Mouse (Mus musculus): ENCODE data around the gene Dnal4.
"Not testable (repeated sequence)": the region's sequence is repeated elsewhere in the genome, so short reads cannot be mapped to it uniquely, and the experiment has no call there.

The Dnal4 gene

DNA sequence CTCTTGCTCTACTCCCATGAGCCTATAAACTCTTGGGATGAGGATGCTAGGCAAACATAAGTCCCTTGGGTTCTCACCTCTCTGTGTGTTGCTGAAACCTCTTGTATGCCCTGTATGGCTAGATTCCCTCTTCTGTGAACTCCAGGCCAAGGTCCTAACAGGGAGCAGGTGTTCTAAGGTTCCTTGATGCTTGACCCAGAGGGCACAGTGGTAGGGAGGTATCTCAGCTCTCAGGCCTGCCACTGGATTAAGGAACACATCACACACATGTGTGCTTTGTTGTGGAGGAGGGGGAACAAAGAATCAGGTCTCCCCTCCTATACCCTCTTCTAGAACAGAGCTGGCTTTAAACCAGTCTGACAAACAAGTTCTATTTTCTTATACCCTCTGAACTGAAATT is at the start of gene Dnal4:
Gene Dnal4 (minus strand): TSS at position 101 of the 400 bp plus-strand sequence.
- no peak for DNase-seq (ENCODE audit: low spot score)

GRCm38 (mm10) chr15:79827061-79827777 is 49.6 kb upstream of the Dnal4 start:
- peak; percentile 56 for DNase-seq (ENCODE audit: low spot score)

GRCm38 (mm10) chr15:79826221-79826935 is 48.7 kb upstream of the Dnal4 start:
- DNase-seq (ENCODE audit: low spot score) = no peak

- DNase-seq (ENCODE audit: low spot score) = no peak
Measured at GRCm38 (mm10) chr15:79825146-79825825, 47.6 kb upstream of the Dnal4 start.

- peak; percentile 90 for DNase-seq (ENCODE audit: low spot score)
Measured at GRCm38 (mm10) chr15:79823588-79824280, 46.1 kb upstream of the Dnal4 start.

DNA sequence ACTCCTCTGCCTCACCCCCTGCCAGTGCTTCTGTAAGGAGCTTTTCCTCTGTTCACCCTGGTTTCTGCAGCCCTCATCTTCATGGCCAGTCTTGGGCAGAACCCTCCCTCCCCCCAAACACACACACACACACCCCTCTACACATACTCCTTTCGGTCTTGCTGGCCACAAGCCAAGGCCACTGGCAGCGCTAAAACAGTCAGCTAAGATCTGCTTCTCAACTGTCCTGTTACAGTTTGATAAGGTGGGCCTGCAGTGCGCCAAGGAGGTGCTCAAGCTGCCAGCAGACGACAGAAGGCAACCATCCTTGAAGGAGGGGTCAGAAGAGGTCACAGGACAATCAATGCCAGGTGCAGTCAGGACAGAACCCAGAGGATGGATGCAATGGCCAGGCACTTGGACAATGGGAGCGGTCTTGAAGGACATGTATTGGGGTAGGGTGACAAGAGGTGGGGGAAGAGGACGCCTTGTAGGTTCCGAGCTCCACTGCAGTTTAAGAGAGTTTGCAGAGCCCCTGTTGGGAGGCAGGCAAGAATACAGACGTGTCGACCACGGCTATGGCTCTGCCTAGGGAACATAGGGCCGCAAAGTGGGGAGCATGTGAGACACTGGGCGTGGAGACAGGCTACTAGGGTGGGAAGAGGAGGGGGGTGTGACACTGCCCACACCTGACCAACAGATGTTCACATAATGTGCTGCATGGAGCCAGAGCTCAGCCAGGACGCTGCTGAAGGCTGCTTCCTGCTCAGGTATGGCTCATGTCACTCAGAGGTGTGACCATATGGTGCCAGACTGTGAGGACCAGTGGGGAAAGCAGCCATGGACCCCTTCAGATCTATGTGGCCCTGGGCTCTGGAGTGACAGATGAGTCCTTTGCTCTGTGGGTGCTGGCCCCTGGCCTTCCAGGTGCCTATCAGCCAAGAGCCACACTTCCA is 44.9 kb upstream of the Dnal4 start:
- peak; percentile 83 for DNase-seq (ENCODE audit: low spot score)

DNA sequence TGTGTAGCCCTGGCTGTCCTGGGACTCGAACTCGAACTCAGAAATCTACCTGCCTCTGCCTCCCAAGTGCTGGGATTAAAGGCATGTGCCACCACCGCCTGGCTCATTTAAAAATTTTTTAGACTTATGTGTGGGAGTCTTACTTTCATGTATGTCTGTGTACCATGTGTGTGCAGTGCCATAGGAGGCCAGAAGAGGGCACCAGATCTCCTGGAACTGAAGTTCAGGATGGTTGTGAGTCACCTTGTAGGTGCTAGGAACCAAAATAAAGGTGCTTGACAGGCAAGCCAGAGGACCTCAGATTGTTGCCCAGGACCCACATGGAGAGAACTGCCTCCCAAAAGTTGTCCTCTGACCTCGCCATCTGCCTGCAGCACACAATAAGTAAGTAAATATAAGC is 40.7 kb upstream of the Dnal4 start:
- DNase-seq (ENCODE audit: low spot score) = no peak

- DNase-seq (ENCODE audit: low spot score) = no peak
Measured at GRCm38 (mm10) chr15:79813666-79814258, 36.1 kb upstream of the Dnal4 start.

DNA sequence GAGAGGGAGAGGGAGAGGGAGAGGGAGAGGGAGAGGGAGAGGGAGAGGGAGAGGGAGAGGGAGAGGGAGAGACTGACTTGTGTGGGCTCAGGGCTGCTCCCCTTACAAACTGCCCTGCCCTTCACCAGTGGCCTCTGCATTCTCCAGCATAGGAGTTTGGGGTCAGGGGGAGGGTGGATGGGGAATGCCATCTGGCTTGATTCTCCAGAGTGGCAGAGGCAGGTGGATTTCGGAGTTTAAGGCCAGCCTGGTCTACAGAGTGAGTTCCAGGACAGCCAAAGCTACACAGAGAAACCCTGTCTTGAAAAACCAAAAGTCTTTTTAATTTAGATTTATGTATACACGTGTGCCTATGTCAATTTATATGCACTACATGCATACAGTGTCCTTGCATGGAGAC is 35.2 kb upstream of the Dnal4 start:
- not testable (repeated sequence) for DNase-seq (ENCODE audit: low spot score)

DNA sequence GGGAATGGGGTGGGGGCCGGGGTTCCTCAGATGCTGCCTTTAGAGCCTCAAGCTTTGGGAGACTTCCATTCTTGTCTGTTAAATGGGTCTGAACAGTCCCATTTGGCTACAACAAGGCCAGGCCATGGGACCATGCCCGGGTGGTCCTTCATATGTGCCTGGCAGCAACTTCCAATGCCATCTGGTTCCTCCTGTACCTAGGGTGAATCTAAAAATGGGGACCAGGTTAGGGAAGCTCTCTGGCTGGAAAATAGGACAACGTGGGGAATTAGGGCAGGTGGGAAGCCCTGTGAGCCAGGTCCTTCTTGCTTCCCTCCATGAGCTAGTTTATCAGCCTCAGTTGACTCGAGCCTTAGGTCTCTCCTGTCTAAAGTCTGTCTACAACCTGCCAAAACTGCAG is 33.3 kb upstream of the Dnal4 start:
- DNase-seq (ENCODE audit: low spot score) = no peak

DNA sequence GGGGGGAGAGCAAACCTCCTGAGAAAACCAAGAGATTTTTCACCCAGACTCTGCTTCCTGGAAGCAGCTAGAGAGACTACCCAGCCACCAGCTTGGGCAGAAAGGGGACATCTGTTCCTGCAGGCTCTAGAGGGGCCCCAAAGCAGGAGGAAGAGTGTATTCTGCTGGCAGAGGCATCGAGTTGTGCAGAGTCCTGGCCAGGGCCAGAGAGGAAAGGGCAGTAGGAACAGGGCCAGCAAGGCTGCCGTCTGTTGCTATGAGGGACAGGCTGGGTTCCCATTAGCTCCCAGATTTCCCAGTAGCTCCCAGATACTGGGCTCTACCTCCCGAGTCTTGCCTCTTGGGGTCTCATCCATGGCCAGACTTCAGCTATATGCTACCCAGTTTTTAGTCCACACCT is 32.4 kb upstream of the Dnal4 start:
- DNase-seq (ENCODE audit: low spot score) = no peak

DNA sequence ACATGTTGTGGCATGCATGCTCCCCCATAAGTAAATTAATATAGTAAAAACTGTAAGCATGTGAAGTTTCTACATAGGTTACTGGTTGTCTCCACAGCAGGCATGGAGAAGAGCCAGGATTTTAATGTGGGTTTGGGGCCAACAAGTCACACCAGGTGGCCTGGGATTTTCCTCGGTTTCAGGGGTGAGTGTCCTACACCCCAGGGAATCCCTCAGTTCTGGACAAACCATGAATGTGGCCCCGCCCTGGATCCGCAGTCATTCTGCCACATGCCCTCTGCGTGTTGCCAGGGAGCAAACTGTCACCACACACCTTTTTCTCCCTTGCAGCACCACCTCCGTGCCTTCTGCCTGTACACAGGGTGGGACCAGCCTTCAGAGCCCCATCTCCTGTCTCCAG is 31.0 kb upstream of the Dnal4 start:
- DNase-seq (ENCODE audit: low spot score) = no peak

- DNase-seq (ENCODE audit: low spot score) = peak; percentile 66
Measured at GRCm38 (mm10) chr15:79808114-79808513, 30.5 kb upstream of the Dnal4 start.

GRCm38 (mm10) chr15:79807050-79807449 is 29.4 kb upstream of the Dnal4 start:
- no peak for DNase-seq (ENCODE audit: low spot score)

- DNase-seq (ENCODE audit: low spot score) = no peak
Measured at GRCm38 (mm10) chr15:79805246-79805645, 27.6 kb upstream of the Dnal4 start.

- peak; percentile 73 for DNase-seq (ENCODE audit: low spot score)
Measured at GRCm38 (mm10) chr15:79804352-79805071, 26.9 kb upstream of the Dnal4 start, which contains the start of gene Nptxr. Nptxr (minus strand) TSS chr15:79804766.

- no peak for DNase-seq (ENCODE audit: low spot score)
Measured at GRCm38 (mm10) chr15:79803533-79804351, 26.1 kb upstream of the Dnal4 start.

DNA sequence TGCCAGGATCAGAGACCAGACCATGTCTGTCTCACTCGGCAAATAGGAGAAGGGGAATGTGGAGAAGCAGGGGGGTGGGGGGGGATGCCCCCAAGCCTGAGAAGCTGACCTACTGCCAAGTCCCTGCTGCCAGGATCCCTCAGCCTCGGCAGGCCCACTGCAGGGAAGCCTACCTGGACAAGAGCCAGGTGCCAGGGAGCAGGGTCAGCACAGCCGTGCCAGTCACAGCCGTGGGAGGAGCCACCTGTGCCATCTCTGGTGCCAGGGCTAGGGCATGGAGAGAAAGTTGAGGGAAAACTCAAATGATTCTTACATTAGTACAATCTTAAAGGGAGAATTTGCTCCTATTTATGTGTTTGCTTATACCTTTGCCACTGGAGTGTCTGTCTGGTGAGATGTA is 24.7 kb upstream of the Dnal4 start:
- peak; percentile 58 for DNase-seq (ENCODE audit: low spot score)

GRCm38 (mm10) chr15:79801646-79802045 is 24.0 kb upstream of the Dnal4 start:
- DNase-seq (ENCODE audit: low spot score) = no peak
